Mouse (Mus musculus): Measurements from ENCODE around the gene Cideb.

GRCm38 (mm10) chr14:55713729-55714122 is 44.5 kb downstream of the Cideb start, which contains the start of gene Tgm1:
- TF ChIP-seq EP300 (IDR thresholded peaks at IDR 0.05; ENCODE audit: low read depth in 1 of 2, low read length in 2 of 2) (no peak), GATA1 (IDR thresholded peaks at IDR 0.05; ENCODE audit: low read depth, low read length) (no peak), CTCF (IDR thresholded peaks at IDR 0.05 in 2 of 3, conservative IDR thresholded peaks at IDR 0.05 in 1 of 3; ENCODE audit: control insufficient read depth in 1 of 3, insufficient read depth in 1 of 3, low read depth in 2 of 3, low read length in 3 of 3, poor library complexity in 1 of 3, severe bottlenecking in 1 of 3) (no peak), MEF2A (IDR thresholded peaks at IDR 0.05; ENCODE audit: extremely low read depth, insufficient replicate concordance, low read depth, low read length, poor library complexity, severe bottlenecking) (no peak), ZC3H11A (IDR thresholded peaks at IDR 0.05; ENCODE audit: low read depth, low read length) (no peak)
